Mouse (Mus musculus): ENCODE data around the gene Ubr4. TPM values are rescaled to one million over a fixed set of nuclear protein-coding genes. Genes with fewer than 3 reads are reported as not detected.

Gene Ubr4
- polyA plus RNA-seq, 1 experiment from 2014 or later = 86.6 TPM

GRCm38 (mm10) chr4:139312632-139313031, 39.8 kb upstream of the Ubr4 start:
- H3K4me2 ChIP-seq (replicated peaks; ENCODE audit: low read depth, low read length) = no peak overlapping the region
- no peak overlapping the region for H3K9ac ChIP-seq (replicated peaks; ENCODE audit: low read depth, low read length)
- 67% methylated on average over 4 of the region's 4 CpGs for WGBS

GRCm38 (mm10) chr4:139318449-139318848, 34.0 kb upstream of the Ubr4 start:
- Histone ChIP-seq H3K4me1 (ENCODE audit: control insufficient read depth, insufficient read depth, low read length) (no peaks in the 10 kb centered on the region), H3K27me3 (ENCODE audit: control insufficient read depth, insufficient read depth, low read length) (no peaks in the 10 kb centered on the region), H3K4me3 (ENCODE audit: low read depth, low read length) (no peak overlapping the region), H3K36me3 (ENCODE audit: control insufficient read depth, insufficient read depth, low read length) (peaks cover 31% of the 10 kb centered on the region; the same call in 1 of the 2 replicates), H3K4me2 (replicated peaks; ENCODE audit: low read depth, low read length) (no peak overlapping the region), H3K9ac (replicated peaks; ENCODE audit: low read depth, low read length) (no peak overlapping the region), H3K9me3 (ENCODE audit: control insufficient read depth, low read depth, low read length) (no peaks in the 10 kb centered on the region), H3K27ac (ENCODE audit: low read length) (no peak overlapping the region)
- WGBS = 88% methylated on average over 11 of the region's 11 CpGs
- ATAC-seq (ENCODE audit: insufficient number of reproducible peaks, insufficient read depth, low FRiP score, low read depth) = no peak

More at GRCm38 (mm10) chr4:139312632-139313031, 39.8 kb upstream of the Ubr4 start:
- Histone ChIP-seq H3K27ac (ENCODE audit: low read length) (no peak overlapping the region), H3K27me3 (ENCODE audit: control insufficient read depth, insufficient read depth, low read length) (no peaks in the 10 kb centered on the region), H3K9me3 (ENCODE audit: control insufficient read depth, low read depth, low read length) (no peaks in the 10 kb centered on the region), H3K4me3 (ENCODE audit: low read depth, low read length) (no peak overlapping the region), H3K4me1 (ENCODE audit: control insufficient read depth, insufficient read depth, low read length) (peaks cover 10% of the 10 kb centered on the region; the same call in 1 of the 2 replicates), H3K36me3 (ENCODE audit: control insufficient read depth, insufficient read depth, low read length) (peaks cover 27% of the 10 kb centered on the region; the same call in 1 of the 2 replicates)
- ATAC-seq (ENCODE audit: insufficient number of reproducible peaks, insufficient read depth, low FRiP score, low read depth) = no peak

GRCm38 (mm10) chr4:139319740-139320139, 32.7 kb upstream of the Ubr4 start:
- Histone ChIP-seq H3K4me2 (replicated peaks; ENCODE audit: low read depth, low read length) (no peak overlapping the region), H3K4me1 (ENCODE audit: control insufficient read depth, insufficient read depth, low read length) (no peaks in the 10 kb centered on the region), H3K27me3 (ENCODE audit: control insufficient read depth, insufficient read depth, low read length) (no peaks in the 10 kb centered on the region), H3K4me3 (ENCODE audit: low read depth, low read length) (no peak overlapping the region), H3K36me3 (ENCODE audit: control insufficient read depth, insufficient read depth, low read length) (peaks cover 25% of the 10 kb centered on the region; the same call in 1 of the 2 replicates), H3K27ac (ENCODE audit: low read length) (no peak overlapping the region), H3K9ac (replicated peaks; ENCODE audit: low read depth, low read length) (no peak overlapping the region), H3K9me3 (ENCODE audit: control insufficient read depth, low read depth, low read length) (no peaks in the 10 kb centered on the region)
- ATAC-seq (ENCODE audit: insufficient number of reproducible peaks, insufficient read depth, low FRiP score, low read depth) = no peak
- WGBS = 94% methylated on average over 4 of the region's 4 CpGs

- H3K36me3 ChIP-seq (ENCODE audit: control insufficient read depth, insufficient read depth, low read length) = no peaks in the 10 kb centered on the region
- H3K27me3 ChIP-seq (ENCODE audit: control insufficient read depth, insufficient read depth, low read length) = no peaks in the 10 kb centered on the region
- WGBS = 9% methylated on average over 10 of the region's 10 CpGs
- no peak overlapping the region for H3K27ac ChIP-seq (ENCODE audit: low read length)
- peak overlapping the region; percentile 29; the same call in 1 of the 2 replicates for H3K4me2 ChIP-seq (replicated peaks; ENCODE audit: low read depth, low read length)
- H3K9me3 ChIP-seq (ENCODE audit: control insufficient read depth, low read depth, low read length) = no peaks in the 10 kb centered on the region; the same call in 1 of the 2 replicates
- H3K9ac ChIP-seq (replicated peaks; ENCODE audit: low read depth, low read length) = no peak overlapping the region
- ATAC-seq (ENCODE audit: insufficient number of reproducible peaks, insufficient read depth, low FRiP score, low read depth) = peak; percentile 83; the same call in 1 of the 2 replicates
- H3K4me3 ChIP-seq (ENCODE audit: low read depth, low read length) = peak overlapping the region; percentile 11; the same call in 1 of the 2 replicates
- no peaks in the 10 kb centered on the region for H3K4me1 ChIP-seq (ENCODE audit: control insufficient read depth, insufficient read depth, low read length)
Measured at GRCm38 (mm10) chr4:139330605-139331004, 21.8 kb upstream of the Ubr4 start.

- no peaks in the 10 kb centered on the region for H3K36me3 ChIP-seq (ENCODE audit: control insufficient read depth, insufficient read depth, low read length)
- H3K4me2 ChIP-seq (replicated peaks; ENCODE audit: low read depth, low read length) = no peak overlapping the region
- H3K9me3 ChIP-seq (ENCODE audit: control insufficient read depth, low read depth, low read length) = no peaks in the 10 kb centered on the region; the same call in 1 of the 2 replicates
- no peak for ATAC-seq (ENCODE audit: insufficient number of reproducible peaks, insufficient read depth, low FRiP score, low read depth)
- whole genome bisulfite sequencing = 44% methylated on average over 9 of the region's 9 CpGs
- no peak overlapping the region for H3K9ac ChIP-seq (replicated peaks; ENCODE audit: low read depth, low read length)
- H3K27ac ChIP-seq (ENCODE audit: low read length) = no peak overlapping the region
- no peaks in the 10 kb centered on the region; the same call in 1 of the 2 replicates for H3K27me3 ChIP-seq (ENCODE audit: control insufficient read depth, insufficient read depth, low read length)
- H3K4me3 ChIP-seq (ENCODE audit: low read depth, low read length) = no peak overlapping the region
- H3K4me1 ChIP-seq (ENCODE audit: control insufficient read depth, insufficient read depth, low read length) = no peaks in the 10 kb centered on the region
Measured at GRCm38 (mm10) chr4:139334631-139335295, 17.6 kb upstream of the Ubr4 start.

GRCm38 (mm10) chr4:139335507-139335906, 16.9 kb upstream of the Ubr4 start:
- Histone ChIP-seq H3K27ac (ENCODE audit: low read length) (no peak overlapping the region), H3K36me3 (ENCODE audit: control insufficient read depth, insufficient read depth, low read length) (no peaks in the 10 kb centered on the region), H3K4me1 (ENCODE audit: control insufficient read depth, insufficient read depth, low read length) (no peaks in the 10 kb centered on the region), H3K4me2 (replicated peaks; ENCODE audit: low read depth, low read length) (no peak overlapping the region), H3K9me3 (ENCODE audit: control insufficient read depth, low read depth, low read length) (no peaks in the 10 kb centered on the region; the same call in 1 of the 2 replicates), H3K9ac (replicated peaks; ENCODE audit: low read depth, low read length) (no peak overlapping the region), H3K27me3 (ENCODE audit: control insufficient read depth, insufficient read depth, low read length) (no peaks in the 10 kb centered on the region; the same call in 1 of the 2 replicates), H3K4me3 (ENCODE audit: low read depth, low read length) (no peak overlapping the region)
- ATAC-seq (ENCODE audit: insufficient number of reproducible peaks, insufficient read depth, low FRiP score, low read depth) = peak; percentile 39; the same call in 1 of the 2 replicates
- 51% methylated on average over 7 of the region's 7 CpGs for WGBS

- Histone ChIP-seq H3K9me3 (ENCODE audit: control insufficient read depth, low read depth, low read length) (no peaks in the 10 kb centered on the region; the same call in 1 of the 2 replicates), H3K4me3 (ENCODE audit: low read depth, low read length) (no peak overlapping the region), H3K4me1 (ENCODE audit: control insufficient read depth, insufficient read depth, low read length) (no peaks in the 10 kb centered on the region), H3K36me3 (ENCODE audit: control insufficient read depth, insufficient read depth, low read length) (no peaks in the 10 kb centered on the region), H3K27ac (ENCODE audit: low read length) (no peak overlapping the region), H3K9ac (replicated peaks; ENCODE audit: low read depth, low read length) (no peak overlapping the region), H3K4me2 (replicated peaks; ENCODE audit: low read depth, low read length) (peak overlapping the region; percentile 40), H3K27me3 (ENCODE audit: control insufficient read depth, insufficient read depth, low read length) (no peaks in the 10 kb centered on the region; the same call in 1 of the 2 replicates)
- 19% methylated on average over 24 of the region's 24 CpGs for WGBS
- ATAC-seq (ENCODE audit: insufficient number of reproducible peaks, insufficient read depth, low FRiP score, low read depth) = peak; percentile 72; the same call in 1 of the 2 replicates
Measured at GRCm38 (mm10) chr4:139336822-139337483, 15.5 kb upstream of the Ubr4 start.

- ATAC-seq (ENCODE audit: insufficient number of reproducible peaks, insufficient read depth, low FRiP score, low read depth) = no peak
- Histone ChIP-seq H3K4me3 (ENCODE audit: low read depth, low read length) (no peak overlapping the region), H3K4me1 (ENCODE audit: control insufficient read depth, insufficient read depth, low read length) (no peaks in the 10 kb centered on the region), H3K27me3 (ENCODE audit: control insufficient read depth, insufficient read depth, low read length) (no peaks in the 10 kb centered on the region; the same call in 1 of the 2 replicates), H3K9ac (replicated peaks; ENCODE audit: low read depth, low read length) (no peak overlapping the region), H3K36me3 (ENCODE audit: control insufficient read depth, insufficient read depth, low read length) (no peaks in the 10 kb centered on the region), H3K9me3 (ENCODE audit: control insufficient read depth, low read depth, low read length) (no peaks in the 10 kb centered on the region; the same call in 1 of the 2 replicates), H3K27ac (ENCODE audit: low read length) (no peak overlapping the region), H3K4me2 (replicated peaks; ENCODE audit: low read depth, low read length) (no peak overlapping the region)
- 50% methylated on average over 33 of the region's 33 CpGs for WGBS
Measured at GRCm38 (mm10) chr4:139338145-139338544, 14.3 kb upstream of the Ubr4 start.

All from stomach, embryonic 14.5 days (tissue).